Mouse (Mus musculus) intestine, embryonic 15.5 days (tissue): ENCODE measurements around the gene Gm3776. TPM values are rescaled to one million over a fixed set of nuclear protein-coding genes. Genes with fewer than 3 reads are reported as not detected.
"Not testable (repeated sequence)": the region's sequence is repeated elsewhere in the genome, so short reads cannot be mapped to it uniquely, and the experiment has no call there.

Experiments used
- ATAC-seq: fragments of 200-750 bp; cut with Nextera tagmentation; 2 replicates; pipeline ENCODE4 v1.8.0; 2017; ENCODE audit warnings: moderate TSS enrichment, moderate library complexity
- H3K27ac ChIP-seq: fragments of 300-500 bp; sonication (generic); 2 replicates; pipeline ENCODE4 v1.5.1; 2015; ENCODE audit warnings: mild to moderate bottlenecking, inconsistent platforms
- H3K27me3 ChIP-seq: fragments of 300-500 bp; sonication (generic); replicated peaks from 2 replicates; pipeline ENCODE4 v1.6.1; 2015; ENCODE audit warnings: inconsistent platforms
- H3K36me3 ChIP-seq: fragments of 300-500 bp; sonication (generic); 2 replicates; pipeline ENCODE4 v1.6.1; 2015; ENCODE audit warnings: inconsistent platforms
- H3K4me1 ChIP-seq: fragments of 300-500 bp; sonication (generic); replicated peaks from 2 replicates; pipeline ENCODE4 v1.6.1; 2015; ENCODE audit warnings: inconsistent platforms
- H3K4me2 ChIP-seq: fragments of 300-500 bp; sonication (generic); replicated peaks from 2 replicates; pipeline ENCODE4 v1.6.1; 2015; ENCODE audit warnings: mild to moderate bottlenecking, inconsistent platforms
- H3K4me3 ChIP-seq: fragments of 300-500 bp; sonication (generic); replicated peaks from 2 replicates; pipeline ENCODE4 v1.5.1; 2015; ENCODE audit warnings: inconsistent platforms
- H3K9ac ChIP-seq: fragments of 300-500 bp; sonication (generic); 2 replicates; pipeline ENCODE4 v1.6.1; 2015; ENCODE audit warnings: inconsistent platforms
- H3K9me3 ChIP-seq: fragments of 300-500 bp; sonication (generic); 2 replicates; pipeline ENCODE4 v1.6.1; 2016; ENCODE audit warnings: inconsistent platforms
- WGBS: fragments of 180-500 bp; shearing (Covaris S2); methylation state at CpG from one replicate; pipeline ENCODE4 v1.1.7; 2015; 5-methylcytosine and 5-hydroxymethylcytosine counted together
- polyA plus RNA-seq: library from polyadenylated mRNA; unstranded; fragments of >200 nt; fragmentation: Nextera tagmentation; extraction: Ambion mirVana; gene quantifications from 2 replicates; pipeline ENCODE4 v1.2.1, GENCODE M21; 2015

Gene Gm3776
- polyA plus RNA-seq, 1 experiment from 2014 or later, result 53.7 TPM

DNA sequence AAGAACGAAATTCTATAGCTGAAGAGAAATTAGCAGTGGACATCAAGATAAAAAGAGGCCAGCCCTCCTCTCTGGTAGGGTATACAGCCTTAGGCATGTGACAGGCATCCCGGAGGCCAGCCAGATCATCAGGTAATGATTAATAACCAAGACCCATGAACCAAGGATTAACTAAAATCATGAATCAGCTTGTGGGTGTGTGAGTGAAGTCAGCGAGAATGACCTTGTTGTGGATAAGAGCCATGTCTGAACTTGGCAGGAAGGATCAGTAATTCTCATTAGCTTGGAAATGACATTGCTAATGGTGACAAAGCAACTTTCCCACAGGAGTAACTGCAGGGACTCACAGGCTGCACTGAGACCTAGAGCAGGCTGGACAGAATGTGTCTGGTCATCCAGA, 27.3 kb upstream of the Gm3776 start:
- H3K36me3 ChIP-seq, H3K9me3 ChIP-seq, H3K4me1 ChIP-seq, H3K27me3 ChIP-seq, H3K9ac ChIP-seq, H3K4me3 ChIP-seq: not testable (repeated sequence)
- 43% methylated on average over 3 of the region's 3 CpGs for WGBS
- ATAC-seq, result peak; percentile 82
- peak overlapping the region; percentile 11; the same call in 1 of the 2 replicates for H3K4me2 ChIP-seq
- H3K27ac ChIP-seq, result peak overlapping the region; percentile 64

DNA sequence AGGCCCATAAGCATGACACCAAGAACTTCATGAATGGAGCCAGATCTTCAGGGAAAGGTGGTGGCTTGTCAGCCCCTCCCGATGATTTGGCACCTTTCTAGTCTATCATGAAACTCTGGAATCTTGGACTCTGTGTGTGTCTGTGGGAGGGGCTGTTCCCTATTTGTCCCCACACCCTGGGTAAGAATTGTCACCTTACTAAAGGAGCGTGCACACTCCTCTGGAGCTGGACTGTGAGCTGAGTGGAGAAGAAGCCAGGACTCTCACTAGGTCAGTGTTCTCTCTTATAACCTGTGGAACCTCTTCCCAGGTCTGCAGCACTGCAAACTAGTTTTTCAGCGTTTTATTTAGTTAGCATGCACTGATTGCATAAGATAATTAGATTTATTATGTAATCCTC, 26.5 kb upstream of the Gm3776 start, which contains the start of gene Gsta1:
TSS of gene Gsta1 (plus strand) at position 196 of the 400 bp plus-strand sequence.
- Histone ChIP-seq H3K27ac (peak within 1 kb of the TSS; percentile 64), H3K4me2 (peak within 1 kb of the TSS; percentile 11; the same call in 1 of the 2 replicates)
- H3K27me3 ChIP-seq, H3K9me3 ChIP-seq, H3K4me1 ChIP-seq, H3K36me3 ChIP-seq, H3K9ac ChIP-seq, H3K4me3 ChIP-seq: not testable (repeated sequence)
- 76% methylated on average over 3 of the region's 3 CpGs for WGBS
- peak; percentile 64 for ATAC-seq

DNA sequence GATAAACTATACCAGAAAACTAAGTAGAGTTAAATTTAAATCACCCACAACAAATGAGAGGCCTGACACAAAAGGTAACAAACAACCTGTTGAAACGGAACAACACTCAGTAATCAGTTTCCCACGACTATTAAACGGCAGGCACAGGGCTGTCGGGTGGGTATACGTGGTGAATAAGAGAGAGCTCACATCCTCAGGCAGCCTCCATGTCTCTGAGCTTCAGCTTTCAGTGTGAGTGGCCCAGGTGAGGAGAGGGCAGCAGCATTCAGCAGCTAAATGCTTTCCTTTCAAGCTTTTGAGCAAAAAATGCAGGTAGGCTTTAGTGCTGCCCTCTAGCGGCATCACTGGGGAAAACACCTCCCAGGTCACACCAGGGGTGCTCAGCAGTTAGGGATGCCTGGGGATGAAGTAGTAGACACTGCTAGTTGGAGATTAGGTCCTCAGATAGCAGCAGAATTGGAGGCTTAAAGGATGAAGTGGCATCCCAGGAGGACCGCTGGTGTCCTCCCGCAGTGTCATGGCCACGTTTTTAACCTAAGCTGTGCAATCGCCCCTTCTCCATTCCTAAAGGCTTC, 23.7 kb upstream of the Gm3776 start:
- no CpG with 5 or more reads among the region's 10 CpGs for WGBS
- not testable (repeated sequence) for ATAC-seq, H3K9me3 ChIP-seq, H3K27ac ChIP-seq, H3K36me3 ChIP-seq, H3K27me3 ChIP-seq, H3K4me3 ChIP-seq, H3K4me1 ChIP-seq, H3K9ac ChIP-seq, H3K4me2 ChIP-seq

DNA sequence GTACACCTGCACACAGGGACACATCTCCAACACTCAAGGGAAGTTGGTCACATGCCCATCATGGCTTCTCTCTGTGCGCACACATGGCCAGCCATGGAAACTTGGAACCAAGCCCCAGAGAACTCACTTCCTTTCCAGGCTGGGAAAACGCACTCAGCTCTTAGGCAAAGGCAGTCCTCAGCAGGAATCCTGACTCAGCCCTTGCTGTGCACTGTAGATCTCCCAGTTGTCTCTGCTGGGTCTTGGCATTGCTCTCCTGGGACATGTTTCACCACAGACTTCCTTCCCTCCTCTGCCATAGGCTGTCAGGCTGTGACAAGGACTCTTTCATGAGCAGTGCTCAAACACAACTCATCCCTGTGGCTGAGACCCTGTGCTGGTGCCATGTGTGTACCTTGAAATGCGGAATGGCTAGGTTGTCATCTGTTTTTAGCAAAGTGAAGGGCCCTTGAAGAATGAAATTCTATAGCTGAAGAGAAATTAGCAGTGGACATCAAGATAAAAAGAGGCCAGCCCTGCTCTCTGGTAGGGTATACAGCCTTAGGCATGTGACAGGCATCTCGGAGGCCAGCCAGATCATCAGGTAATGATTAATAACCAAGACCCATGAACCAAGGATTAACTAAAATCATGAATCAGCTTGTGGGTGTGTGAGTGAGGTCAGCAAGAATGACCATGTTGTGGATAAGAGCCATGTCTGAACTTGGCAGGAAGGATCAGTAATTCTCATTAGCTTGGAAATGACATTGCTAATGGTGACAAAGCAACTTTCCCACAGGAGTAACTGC, 1.1 kb upstream of the Gm3776 start:
- H3K27me3 ChIP-seq, H3K9me3 ChIP-seq, H3K4me2 ChIP-seq, H3K27ac ChIP-seq, H3K9ac ChIP-seq, H3K36me3 ChIP-seq, H3K4me1 ChIP-seq, H3K4me3 ChIP-seq: not testable (repeated sequence)
- ATAC-seq, result peak; percentile 87
- WGBS, result 68% methylated on average over 4 of the region's 4 CpGs

DNA sequence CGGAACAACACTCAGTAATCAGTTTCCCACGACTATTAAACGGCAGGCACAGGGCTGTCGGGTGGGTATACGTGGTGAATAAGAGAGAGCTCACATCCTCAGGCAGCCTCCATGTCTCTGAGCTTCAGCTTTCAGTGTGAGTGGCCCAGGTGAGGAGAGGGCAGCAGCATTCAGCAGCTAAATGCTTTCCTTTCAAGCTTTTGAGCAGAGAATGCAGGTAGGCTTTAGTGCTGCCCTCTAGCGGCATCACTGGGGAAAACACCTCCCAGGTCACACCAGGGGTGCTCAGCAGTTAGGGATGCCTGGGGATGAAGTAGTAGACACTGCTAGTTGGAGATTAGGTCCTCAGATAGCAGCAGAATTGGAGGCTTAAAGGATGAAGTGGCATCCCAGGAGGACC, 2.8 kb downstream of the Gm3776 start:
- peak; percentile 49 for ATAC-seq
- not testable (repeated sequence) for H3K9ac ChIP-seq, H3K36me3 ChIP-seq, H3K27me3 ChIP-seq, H3K9me3 ChIP-seq, H3K4me3 ChIP-seq, H3K4me2 ChIP-seq, H3K4me1 ChIP-seq, H3K27ac ChIP-seq
- 0% methylated on average over 1 of the region's 6 CpGs for WGBS

DNA sequence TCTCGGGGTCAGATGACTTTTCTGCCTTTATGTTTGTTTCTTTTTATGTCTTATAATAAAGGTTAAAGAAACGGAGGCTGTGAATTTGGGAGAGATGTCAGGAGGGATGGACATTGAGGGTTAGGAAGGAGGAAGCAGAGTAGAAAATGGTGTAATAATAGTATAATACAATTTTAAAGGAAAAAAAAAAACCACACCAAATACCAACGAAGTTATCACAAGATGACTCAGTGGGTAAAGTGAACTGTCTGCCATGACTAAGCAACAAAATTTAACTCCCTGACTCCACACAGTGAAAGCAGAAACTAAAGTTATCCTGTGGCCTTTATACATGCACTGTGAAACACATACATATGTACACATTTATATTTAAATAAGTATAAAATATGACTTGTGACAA, 14.0 kb downstream of the Gm3776 start:
- H3K4me2 ChIP-seq, ATAC-seq, H3K4me3 ChIP-seq, H3K27ac ChIP-seq, H3K9ac ChIP-seq, H3K36me3 ChIP-seq, H3K4me1 ChIP-seq, H3K9me3 ChIP-seq, H3K27me3 ChIP-seq: not testable (repeated sequence)
- 79% methylated on average over 3 of the region's 3 CpGs for WGBS

DNA sequence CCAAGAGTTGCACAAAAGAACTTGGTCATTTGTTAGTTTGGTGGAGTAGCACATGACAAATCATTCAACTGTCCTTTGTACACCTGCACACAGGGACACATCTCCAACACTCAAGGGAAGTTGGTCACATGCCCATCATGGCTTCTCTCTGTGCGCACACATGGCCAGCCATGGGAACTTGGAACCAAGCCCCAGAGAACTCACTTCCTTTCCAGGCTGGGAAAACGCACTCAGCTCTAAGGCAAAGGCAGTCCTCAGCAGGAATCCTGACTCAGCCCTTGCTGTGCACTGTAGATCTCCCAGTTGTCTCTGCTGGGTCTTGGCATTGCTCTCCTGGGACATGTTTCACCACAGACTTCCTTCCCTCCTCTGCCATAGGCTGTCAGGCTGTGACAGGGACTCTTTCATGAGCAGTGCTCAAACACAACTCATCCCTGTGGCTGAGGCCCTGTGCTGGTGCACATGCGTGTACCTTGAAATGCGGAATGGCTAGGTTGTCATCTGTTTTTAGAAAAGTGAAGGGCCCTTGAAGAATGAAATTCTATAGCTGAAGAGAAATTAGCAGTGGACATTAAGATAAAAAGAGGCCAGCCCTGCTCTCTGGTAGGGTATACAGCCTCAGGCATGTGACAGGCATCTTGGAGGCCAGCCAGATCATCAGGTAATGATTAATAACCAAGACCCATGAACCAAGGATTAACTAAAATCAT, 25.2 kb downstream of the Gm3776 start:
- H3K9me3 ChIP-seq, H3K4me3 ChIP-seq, H3K4me1 ChIP-seq, H3K9ac ChIP-seq, H3K27me3 ChIP-seq, H3K36me3 ChIP-seq, H3K4me2 ChIP-seq: not testable (repeated sequence)
- WGBS, result 70% methylated on average over 4 of the region's 4 CpGs
- ATAC-seq, result peak; percentile 99
- peak overlapping the region; percentile 44; the same call in 1 of the 2 replicates for H3K27ac ChIP-seq

DNA sequence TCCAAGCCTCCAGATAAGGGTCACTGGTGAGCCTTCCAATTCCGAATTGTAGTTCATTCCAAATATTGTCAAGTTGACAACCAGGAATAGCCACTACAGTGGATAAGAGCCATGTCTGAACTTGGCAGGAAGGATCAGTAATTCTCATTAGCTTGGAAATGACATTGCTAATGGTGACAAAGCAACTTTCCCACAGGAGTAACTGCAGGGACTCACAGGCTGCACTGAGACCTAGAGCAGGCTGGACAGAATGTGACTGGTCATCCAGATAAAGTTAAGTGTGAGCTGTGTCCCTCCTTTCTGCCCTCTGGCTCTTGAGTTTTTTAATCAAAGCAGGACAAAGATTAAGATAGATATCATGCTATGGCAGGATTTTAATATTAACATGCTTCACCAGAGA, 32.1 kb downstream of the Gm3776 start:
- not testable (repeated sequence) for H3K9ac ChIP-seq, ATAC-seq, H3K4me3 ChIP-seq, H3K27ac ChIP-seq, H3K36me3 ChIP-seq, H3K9me3 ChIP-seq, H3K4me1 ChIP-seq, H3K4me2 ChIP-seq, H3K27me3 ChIP-seq
- 82% methylated on average over 1 of the region's 1 CpGs for WGBS

DNA sequence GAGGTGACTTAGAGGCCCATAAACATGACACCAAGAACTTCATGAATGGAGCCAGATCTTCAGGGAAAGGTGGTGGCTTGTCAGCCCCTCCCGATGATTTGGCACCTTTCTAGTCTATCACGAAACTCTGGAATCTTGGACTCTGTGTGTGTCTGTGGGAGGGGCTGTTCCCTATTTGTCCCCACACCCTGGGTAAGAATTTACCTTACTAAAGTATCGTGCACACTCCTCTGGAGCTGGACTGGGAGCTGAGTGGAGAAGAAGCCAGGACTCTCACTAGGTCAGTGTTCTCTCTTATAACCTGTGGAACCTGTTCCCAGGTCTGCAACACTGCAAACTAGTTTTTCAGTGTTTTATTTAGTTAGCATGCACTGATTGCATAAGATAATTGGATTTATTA, 32.8 kb downstream of the Gm3776 start, which contains the start of gene Gm10639:
TSS of gene Gm10639 (plus strand) at position 201 of the 400 bp plus-strand sequence.
- peak; percentile 93 for ATAC-seq
- 70% methylated on average over 3 of the region's 3 CpGs for WGBS
- H3K27ac ChIP-seq, result not testable (repeated sequence)

DNA sequence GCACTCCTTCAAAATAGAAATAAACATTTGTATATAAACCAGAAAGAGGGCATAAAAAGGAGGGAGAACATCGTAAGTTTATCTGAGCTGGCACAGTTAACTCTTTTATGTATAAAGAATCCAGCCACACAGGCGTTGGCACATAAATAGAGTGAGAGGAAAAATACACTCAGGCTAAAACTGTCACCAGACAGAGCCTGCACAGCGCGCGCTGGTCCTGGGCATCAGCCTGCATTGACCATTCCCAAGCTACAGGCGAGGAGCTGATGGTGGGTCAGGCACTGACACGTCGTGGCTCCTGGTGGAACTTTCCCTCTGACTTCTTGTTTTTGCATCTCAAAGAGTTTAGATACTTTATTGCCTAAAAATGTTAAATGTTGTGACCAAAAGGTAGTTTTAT, 35.5 kb downstream of the Gm3776 start:
- H3K4me2 ChIP-seq, H3K27ac ChIP-seq, H3K4me3 ChIP-seq, H3K27me3 ChIP-seq, H3K36me3 ChIP-seq, H3K4me1 ChIP-seq, H3K9me3 ChIP-seq, H3K9ac ChIP-seq, ATAC-seq: not testable (repeated sequence)
- WGBS, result 70% methylated on average over 8 of the region's 8 CpGs

More for the DNA sequence above, 32.8 kb downstream of the Gm3776 start, which contains the start of gene Gm10639:
- not testable (repeated sequence) for H3K4me1 ChIP-seq, H3K9ac ChIP-seq, H3K9me3 ChIP-seq, H3K36me3 ChIP-seq, H3K27me3 ChIP-seq, H3K4me2 ChIP-seq, H3K4me3 ChIP-seq

DNA sequence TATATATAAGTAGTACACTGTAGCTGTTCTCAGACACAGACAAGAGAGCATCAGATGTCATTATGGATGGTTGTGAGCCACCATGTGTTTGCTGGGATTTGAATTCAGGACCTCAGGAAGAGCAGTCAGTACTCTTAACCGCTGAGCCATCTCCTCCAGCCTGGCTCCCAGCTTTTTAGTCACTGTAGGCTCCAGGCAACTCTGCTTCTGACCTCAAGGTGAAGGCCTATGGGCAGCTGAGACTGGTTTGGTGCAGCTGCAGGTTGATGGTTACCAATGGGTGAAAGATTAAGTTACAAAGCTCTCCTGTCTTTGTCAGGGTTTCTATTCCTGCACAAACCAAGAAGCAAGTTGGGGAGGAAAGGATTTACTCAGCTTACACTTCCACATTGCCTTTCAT, 36.8 kb downstream of the Gm3776 start:
- H3K9me3 ChIP-seq, H3K4me2 ChIP-seq, H3K36me3 ChIP-seq, H3K4me3 ChIP-seq, H3K4me1 ChIP-seq, H3K27me3 ChIP-seq, H3K27ac ChIP-seq, H3K9ac ChIP-seq, ATAC-seq: not testable (repeated sequence)
- WGBS, result 68% methylated on average over 1 of the region's 1 CpGs

DNA sequence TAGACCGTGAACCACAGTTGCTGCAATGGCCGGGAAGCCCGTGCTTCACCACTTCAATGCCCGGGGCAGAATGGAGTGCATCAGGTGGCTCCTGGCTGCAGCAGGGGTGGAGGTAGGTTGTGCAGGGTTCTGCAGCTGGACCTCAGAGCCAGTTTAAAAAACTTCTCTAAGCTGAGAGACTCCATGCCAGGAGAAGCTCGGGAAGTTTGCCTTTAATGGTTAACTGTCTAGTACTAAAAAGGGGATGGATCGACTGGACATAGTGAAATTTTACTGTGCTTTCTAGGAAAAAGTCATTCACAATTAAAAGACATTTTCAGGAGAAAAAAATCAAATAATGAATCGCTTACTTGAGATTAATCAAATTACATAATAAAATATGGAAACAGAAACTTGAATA, 37.9 kb downstream of the Gm3776 start:
- H3K27ac ChIP-seq, H3K4me2 ChIP-seq, ATAC-seq, H3K9ac ChIP-seq, H3K27me3 ChIP-seq, H3K4me1 ChIP-seq, H3K4me3 ChIP-seq, H3K9me3 ChIP-seq, H3K36me3 ChIP-seq: not testable (repeated sequence)
- 74% methylated on average over 7 of the region's 7 CpGs for WGBS
